Mouse (Mus musculus): Measurements from ENCODE around the gene Pakap. TPM values are rescaled to one million over a fixed set of nuclear protein-coding genes. Genes with fewer than 3 reads are reported as not detected.

Gene Pakap
- polyA plus RNA-seq, 1 experiment = 0.38 TPM

DNA sequence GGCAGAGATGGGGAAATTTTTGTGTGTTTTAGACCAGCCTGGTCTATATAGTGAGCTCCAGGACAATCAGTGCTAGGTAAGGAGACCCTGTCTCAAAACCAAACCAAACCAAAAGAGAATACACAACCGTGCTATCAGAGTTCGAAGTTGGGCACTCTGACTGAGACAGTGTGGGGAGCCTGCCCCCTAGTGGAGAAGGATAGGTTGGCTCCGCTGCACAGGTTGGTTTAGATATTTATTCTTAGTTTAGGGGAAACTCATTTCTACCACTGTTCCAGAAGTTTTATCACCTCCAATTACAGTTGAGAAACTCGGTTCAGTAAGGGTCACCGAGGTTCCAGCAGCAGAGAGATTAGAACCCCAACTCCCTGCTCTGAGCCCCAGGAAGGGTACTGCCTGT is 336.2 kb downstream of the Pakap start:
- Histone ChIP-seq H3K27ac (ENCODE audit: control insufficient read depth, insufficient read depth, low read length) (no peak overlapping the region), H3K27me3 (ENCODE audit: control insufficient read depth, insufficient read depth, low read length) (no peaks in the 10 kb centered on the region), H3K36me3 (ENCODE audit: control insufficient read depth, insufficient read depth, low read length) (no peaks in the 10 kb centered on the region), H3K4me3 (ENCODE audit: control insufficient read depth, insufficient read depth, low read length) (no peak overlapping the region), H3K4me1 (replicated peaks; ENCODE audit: control insufficient read depth, insufficient read depth, low read length) (peaks cover 8% of the 10 kb centered on the region)
- WGBS = 6% methylated on average over 5 of the region's 5 CpGs
- DNase-seq = peak; percentile 79
- TF ChIP-seq POLR2A (IDR thresholded peaks at IDR 0.05; ENCODE audit: control insufficient read depth, extremely low read depth, insufficient read depth, low read length, poor library complexity) (no peak), CTCF (IDR thresholded peaks at IDR 0.05; ENCODE audit: borderline replicate concordance, control insufficient read depth, extremely low read depth, insufficient read depth, low read length, poor library complexity) (peak; percentile 19; the same call in 1 of the 2 replicates)

DNA sequence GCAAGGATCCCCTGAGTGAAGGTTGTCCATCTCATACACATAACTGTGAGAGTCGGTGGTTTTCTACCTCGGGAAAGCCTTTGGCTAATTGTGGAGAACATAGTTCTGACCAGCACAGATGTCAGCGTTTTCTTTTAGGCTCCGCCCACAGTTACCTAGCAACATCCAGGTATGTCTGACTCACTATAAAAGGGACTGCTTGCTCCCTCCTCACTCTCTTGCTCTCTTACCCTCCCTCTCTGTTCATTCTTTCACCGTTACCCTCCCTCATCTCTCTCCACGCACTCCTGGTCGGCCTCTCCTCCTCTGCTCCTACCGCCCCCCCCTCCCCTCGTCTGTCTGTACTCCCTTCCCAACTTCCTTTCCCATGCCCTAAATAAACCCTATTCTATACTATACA is 336.7 kb downstream of the Pakap start:
- Histone ChIP-seq H3K4me1 (replicated peaks; ENCODE audit: control insufficient read depth, insufficient read depth, low read length) (peaks cover 8% of the 10 kb centered on the region), H3K27me3 (ENCODE audit: control insufficient read depth, insufficient read depth, low read length) (no peaks in the 10 kb centered on the region), H3K4me3 (ENCODE audit: control insufficient read depth, insufficient read depth, low read length) (no peak overlapping the region), H3K36me3 (ENCODE audit: control insufficient read depth, insufficient read depth, low read length) (no peaks in the 10 kb centered on the region), H3K27ac (ENCODE audit: control insufficient read depth, insufficient read depth, low read length) (no peak overlapping the region)
- WGBS = 37% methylated on average over 9 of the region's 9 CpGs
- no peak for TF ChIP-seq CTCF (IDR thresholded peaks at IDR 0.05; ENCODE audit: borderline replicate concordance, control insufficient read depth, extremely low read depth, insufficient read depth, low read length, poor library complexity)
- no peak for TF ChIP-seq POLR2A (IDR thresholded peaks at IDR 0.05; ENCODE audit: control insufficient read depth, extremely low read depth, insufficient read depth, low read length, poor library complexity)
- no peak for DNase-seq

GRCm38 (mm10) chr4:57906708-57907107 is 338.7 kb downstream of the Pakap start:
- no peak for TF ChIP-seq CTCF (IDR thresholded peaks at IDR 0.05; ENCODE audit: borderline replicate concordance, control insufficient read depth, extremely low read depth, insufficient read depth, low read length, poor library complexity)
- H3K4me3 ChIP-seq (ENCODE audit: control insufficient read depth, insufficient read depth, low read length) = no peak overlapping the region
- no peaks in the 10 kb centered on the region for H3K27me3 ChIP-seq (ENCODE audit: control insufficient read depth, insufficient read depth, low read length)
- peaks cover 8% of the 10 kb centered on the region for H3K4me1 ChIP-seq (replicated peaks; ENCODE audit: control insufficient read depth, insufficient read depth, low read length)
- 85% methylated on average over 2 of the region's 2 CpGs for WGBS
- DNase-seq = no peak
- H3K27ac ChIP-seq (ENCODE audit: control insufficient read depth, insufficient read depth, low read length) = no peak overlapping the region
- no peaks in the 10 kb centered on the region for H3K36me3 ChIP-seq (ENCODE audit: control insufficient read depth, insufficient read depth, low read length)

DNA sequence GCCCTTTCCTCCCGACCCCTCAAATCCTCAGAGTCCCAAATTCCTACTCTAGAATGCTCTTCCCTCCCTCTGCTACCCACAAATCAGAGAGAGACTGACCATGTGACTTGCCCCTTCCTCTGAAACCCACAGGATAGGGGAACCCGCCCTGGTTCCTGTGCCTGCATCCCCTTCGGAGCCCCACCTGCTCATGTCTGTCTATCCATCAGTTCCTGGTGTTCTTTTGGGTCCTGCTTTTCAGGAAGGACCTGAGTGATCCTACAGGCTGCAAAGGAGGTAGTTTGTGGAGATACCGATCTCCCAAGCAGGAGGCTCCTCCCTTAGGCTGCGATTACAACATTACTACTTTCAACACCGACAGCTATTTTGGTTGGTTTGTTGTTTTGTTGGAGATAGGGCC is 340.9 kb downstream of the Pakap start:
- 26% methylated on average over 6 of the region's 6 CpGs for WGBS
- no peak for DNase-seq
- Histone ChIP-seq H3K4me3 (ENCODE audit: control insufficient read depth, insufficient read depth, low read length) (no peak overlapping the region), H3K27ac (ENCODE audit: control insufficient read depth, insufficient read depth, low read length) (no peak overlapping the region), H3K27me3 (ENCODE audit: control insufficient read depth, insufficient read depth, low read length) (no peaks in the 10 kb centered on the region), H3K36me3 (ENCODE audit: control insufficient read depth, insufficient read depth, low read length) (no peaks in the 10 kb centered on the region), H3K4me1 (replicated peaks; ENCODE audit: control insufficient read depth, insufficient read depth, low read length) (no peaks in the 10 kb centered on the region)
- TF ChIP-seq POLR2A (IDR thresholded peaks at IDR 0.05; ENCODE audit: control insufficient read depth, extremely low read depth, insufficient read depth, low read length, poor library complexity) = no peak
- TF ChIP-seq CTCF (IDR thresholded peaks at IDR 0.05; ENCODE audit: borderline replicate concordance, control insufficient read depth, extremely low read depth, insufficient read depth, low read length, poor library complexity) = no peak

- no peak for TF ChIP-seq POLR2A (IDR thresholded peaks at IDR 0.05; ENCODE audit: control insufficient read depth, extremely low read depth, insufficient read depth, low read length, poor library complexity)
- TF ChIP-seq CTCF (IDR thresholded peaks at IDR 0.05; ENCODE audit: borderline replicate concordance, control insufficient read depth, extremely low read depth, insufficient read depth, low read length, poor library complexity) = no peak
- Histone ChIP-seq H3K4me1 (replicated peaks; ENCODE audit: control insufficient read depth, insufficient read depth, low read length) (peaks cover 19% of the 10 kb centered on the region), H3K27me3 (ENCODE audit: control insufficient read depth, insufficient read depth, low read length) (no peaks in the 10 kb centered on the region), H3K4me3 (ENCODE audit: control insufficient read depth, insufficient read depth, low read length) (no peak overlapping the region), H3K27ac (ENCODE audit: control insufficient read depth, insufficient read depth, low read length) (no peak overlapping the region), H3K36me3 (ENCODE audit: control insufficient read depth, insufficient read depth, low read length) (no peaks in the 10 kb centered on the region)
- DNase-seq = no peak
Measured at GRCm38 (mm10) chr4:57913021-57913420, 345.0 kb downstream of the Pakap start.

DNA sequence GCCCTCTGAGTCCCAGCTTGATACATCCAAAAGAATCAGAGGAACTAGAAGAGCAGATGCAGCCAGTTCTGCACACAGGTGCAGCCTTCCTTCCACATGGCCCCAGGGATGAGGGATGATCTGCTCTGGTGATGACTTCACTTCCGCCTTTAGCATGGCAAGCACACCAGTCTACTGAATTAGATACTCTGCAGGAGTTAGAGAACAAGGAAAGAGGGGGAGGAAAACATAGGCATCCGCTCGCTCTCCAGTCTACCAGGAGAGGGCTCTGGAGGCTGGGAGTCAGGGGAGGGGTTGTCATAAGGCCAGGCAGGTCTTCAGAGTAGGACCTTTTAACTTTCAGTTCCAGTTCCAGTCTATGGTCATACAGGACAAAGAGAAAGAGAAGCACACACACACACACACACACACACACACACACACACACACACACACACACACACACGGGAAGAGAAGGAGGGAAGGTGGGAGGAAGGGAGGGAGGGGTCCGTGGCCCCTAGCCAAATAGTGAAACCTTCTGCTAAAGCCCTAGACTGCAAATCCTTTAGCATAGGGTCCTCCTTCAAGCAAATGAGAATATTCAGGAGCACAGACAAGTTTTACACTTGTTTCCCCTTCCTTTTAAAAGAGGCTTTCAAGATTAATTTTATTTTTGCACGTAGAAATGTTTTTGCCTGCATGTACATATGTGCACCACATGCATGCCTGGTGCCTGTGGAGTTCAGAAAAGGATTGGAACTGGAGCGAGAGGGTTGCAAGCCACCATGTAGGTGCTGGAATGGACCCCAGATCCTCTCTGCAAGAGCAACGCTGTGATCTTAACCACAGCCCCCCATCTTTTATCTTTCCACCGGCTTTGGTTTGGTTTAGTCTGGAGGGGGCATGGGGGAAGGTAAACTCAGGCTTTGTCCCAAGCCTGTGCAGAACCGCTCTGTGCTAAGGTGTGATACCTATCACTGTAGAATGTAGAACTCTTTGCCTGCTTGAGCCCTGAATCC is 346.5 kb downstream of the Pakap start:
- Histone ChIP-seq H3K4me1 (replicated peaks; ENCODE audit: control insufficient read depth, insufficient read depth, low read length) (peaks cover 19% of the 10 kb centered on the region), H3K36me3 (ENCODE audit: control insufficient read depth, insufficient read depth, low read length) (no peaks in the 10 kb centered on the region), H3K27ac (ENCODE audit: control insufficient read depth, insufficient read depth, low read length) (no peak overlapping the region), H3K27me3 (ENCODE audit: control insufficient read depth, insufficient read depth, low read length) (no peaks in the 10 kb centered on the region), H3K4me3 (ENCODE audit: control insufficient read depth, insufficient read depth, low read length) (no peak overlapping the region)
- DNase-seq = no peak
- TF ChIP-seq CTCF (IDR thresholded peaks at IDR 0.05; ENCODE audit: borderline replicate concordance, control insufficient read depth, extremely low read depth, insufficient read depth, low read length, poor library complexity) (no peak), POLR2A (IDR thresholded peaks at IDR 0.05; ENCODE audit: control insufficient read depth, extremely low read depth, insufficient read depth, low read length, poor library complexity) (no peak)
- WGBS = 51% methylated on average over 10 of the region's 10 CpGs

Measured in thymus, adult 2 months (tissue).